Mouse (Mus musculus) embryonic facial prominence, embryonic 10.5 days (tissue): ENCODE results near the gene Slc6a19. TPM values are rescaled to one million over a fixed set of nuclear protein-coding genes. Genes with fewer than 3 reads are reported as not detected.
A peak's percentile ranks its signal among the peaks of the same experiment; 100 is the strongest.

Source experiments
- DNase-seq: peaks from one replicate; pipeline ENCODE4 v3.0.0-alpha.2; 2017; ENCODE audit warnings: low spot score
- H3K27ac ChIP-seq: fragments of 300-500 bp; sonication (generic); replicated peaks from 2 replicates; pipeline ENCODE4 v1.5.1; 2016; ENCODE audit warnings: mild to moderate bottlenecking
- H3K27me3 ChIP-seq: fragments of 300-500 bp; sonication (generic); replicated peaks from 2 replicates; pipeline ENCODE4 v1.6.1; 2016; ENCODE audit warnings: low read depth, mild to moderate bottlenecking; ENCODE audit not compliant: poor library complexity, severe bottlenecking
- H3K36me3 ChIP-seq: fragments of 300-500 bp; sonication (generic); replicated peaks from 2 replicates; pipeline ENCODE4 v1.6.1; 2016; ENCODE audit warnings: mild to moderate bottlenecking, moderate library complexity
- H3K4me1 ChIP-seq: fragments of 300-500 bp; sonication (generic); 2 replicates; pipeline ENCODE4 v1.6.1; 2016
- H3K4me3 ChIP-seq: fragments of 300-500 bp; sonication (generic); 2 replicates; pipeline ENCODE4 v1.5.1; 2016; ENCODE audit warnings: mild to moderate bottlenecking, moderate library complexity
- H3K9me3 ChIP-seq: fragments of 300-500 bp; sonication (generic); 2 replicates; pipeline ENCODE4 v1.6.1; 2016; ENCODE audit warnings: mild to moderate bottlenecking
- WGBS: fragments of 180-500 bp; shearing (Covaris S2); methylation state at CpG from one replicate; pipeline ENCODE4 v1.1.7; 2016; 5-methylcytosine and 5-hydroxymethylcytosine counted together
- polyA plus RNA-seq: library from polyadenylated mRNA; unstranded; fragments of >200 nt; fragmentation: Nextera tagmentation; extraction: Ambion mirVana; gene quantifications from 2 replicates; pipeline ENCODE4 v1.2.1, GENCODE M21; 2016

Gene Slc6a19
- polyA plus RNA-seq, 1 experiment from 2014 or later: 0.34 TPM

- Histone ChIP-seq H3K27ac (no peak overlapping the region), H3K9me3 (no peaks in the 10 kb centered on the region), H3K27me3 (no peaks in the 10 kb centered on the region), H3K4me3 (no peak overlapping the region), H3K4me1 (no peaks in the 10 kb centered on the region), H3K36me3 (no peaks in the 10 kb centered on the region)
- DNase-seq: no peak
- WGBS: 72% methylated on average over 1 of the region's 1 CpGs
Observed at GRCm38 (mm10) chr13:73684412-73684811, 20.3 kb downstream of the Slc6a19 start.

- Histone ChIP-seq H3K9me3 (no peaks in the 10 kb centered on the region), H3K36me3 (no peaks in the 10 kb centered on the region), H3K27ac (no peak overlapping the region), H3K4me1 (no peaks in the 10 kb centered on the region), H3K4me3 (no peak overlapping the region), H3K27me3 (no peaks in the 10 kb centered on the region)
- WGBS: 89% methylated on average over 11 of the region's 11 CpGs
- DNase-seq: no peak
Observed at GRCm38 (mm10) chr13:73683682-73684081, 21.0 kb downstream of the Slc6a19 start.

DNA sequence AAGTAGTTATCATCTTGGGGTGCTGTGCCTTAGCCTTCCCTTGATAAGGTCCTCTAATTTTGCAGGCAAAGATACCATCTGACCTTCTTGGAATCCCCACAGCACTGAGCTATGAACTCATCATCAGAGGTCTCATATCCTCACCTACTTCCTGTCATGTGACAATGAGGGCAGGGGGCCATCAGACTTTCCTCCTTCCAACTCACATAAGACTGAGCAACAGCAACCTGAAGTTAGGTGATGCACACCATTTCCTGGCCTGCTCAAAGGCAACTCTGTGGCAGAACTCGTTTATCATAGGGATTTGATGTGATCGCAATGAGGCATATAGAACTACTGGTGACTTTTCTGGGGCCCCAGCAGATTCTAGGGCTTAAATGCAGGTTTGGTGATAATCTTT is 22.4 kb downstream of the Slc6a19 start:
- no peaks in the 10 kb centered on the region for H3K9me3 ChIP-seq
- no peaks in the 10 kb centered on the region for H3K36me3 ChIP-seq
- no peaks in the 10 kb centered on the region for H3K4me1 ChIP-seq
- 77% methylated on average over 2 of the region's 2 CpGs for WGBS
- H3K27me3 ChIP-seq: no peaks in the 10 kb centered on the region
- no peak overlapping the region for H3K27ac ChIP-seq
- H3K4me3 ChIP-seq: no peak overlapping the region
- no peak for DNase-seq

DNA sequence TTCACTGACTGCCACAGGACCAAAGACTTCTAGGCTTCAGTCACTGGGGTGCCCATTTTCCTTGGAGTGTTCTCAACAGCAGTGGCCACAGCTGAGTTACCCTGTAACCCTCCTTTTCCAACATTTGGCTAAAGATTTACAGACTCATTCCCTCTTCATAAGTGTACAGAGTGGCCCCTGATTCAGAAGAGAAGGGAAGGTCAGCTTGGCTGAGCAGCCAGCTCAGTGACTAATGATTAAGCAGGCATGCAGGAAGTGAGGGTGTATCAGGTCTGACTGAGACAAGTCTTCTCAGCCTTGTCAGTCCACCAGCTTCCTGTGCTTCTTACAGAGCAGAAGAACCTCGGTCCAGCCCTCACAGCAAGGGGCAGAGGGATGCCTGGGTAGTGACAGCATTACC is 24.3 kb downstream of the Slc6a19 start:
- Histone ChIP-seq H3K4me3 (no peak overlapping the region), H3K27me3 (no peaks in the 10 kb centered on the region), H3K36me3 (no peaks in the 10 kb centered on the region), H3K9me3 (no peaks in the 10 kb centered on the region), H3K4me1 (no peaks in the 10 kb centered on the region), H3K27ac (no peak overlapping the region)
- no peak for DNase-seq
- 32% methylated on average over 1 of the region's 1 CpGs for WGBS

- no peaks in the 10 kb centered on the region for H3K36me3 ChIP-seq
- no peaks in the 10 kb centered on the region for H3K4me1 ChIP-seq
- DNase-seq: no peak
- no peak overlapping the region for H3K4me3 ChIP-seq
- H3K27ac ChIP-seq: no peak overlapping the region
- H3K27me3 ChIP-seq: no peaks in the 10 kb centered on the region
- WGBS: 54% methylated on average over 2 of the region's 2 CpGs
- no peaks in the 10 kb centered on the region for H3K9me3 ChIP-seq
Observed at GRCm38 (mm10) chr13:73679311-73679710, 25.4 kb downstream of the Slc6a19 start.

- H3K27ac ChIP-seq: no peak within 1 kb of the TSS
- 85% methylated on average over 3 of the region's 3 CpGs for WGBS
- H3K4me1 ChIP-seq: no peaks in the 10 kb centered on the region
- no peak within 1 kb of the TSS for H3K4me3 ChIP-seq
- no peaks in the 10 kb centered on the region for H3K27me3 ChIP-seq
- DNase-seq: no peak
- no peaks in the 10 kb centered on the region for H3K9me3 ChIP-seq
- H3K36me3 ChIP-seq: no peaks in the 10 kb centered on the region
Observed at GRCm38 (mm10) chr13:73677853-73678252, 26.8 kb downstream of the Slc6a19 start, which contains the start of gene Slc6a18. Gene Slc6a18 (minus strand): TSS chr13:73678023.

DNA sequence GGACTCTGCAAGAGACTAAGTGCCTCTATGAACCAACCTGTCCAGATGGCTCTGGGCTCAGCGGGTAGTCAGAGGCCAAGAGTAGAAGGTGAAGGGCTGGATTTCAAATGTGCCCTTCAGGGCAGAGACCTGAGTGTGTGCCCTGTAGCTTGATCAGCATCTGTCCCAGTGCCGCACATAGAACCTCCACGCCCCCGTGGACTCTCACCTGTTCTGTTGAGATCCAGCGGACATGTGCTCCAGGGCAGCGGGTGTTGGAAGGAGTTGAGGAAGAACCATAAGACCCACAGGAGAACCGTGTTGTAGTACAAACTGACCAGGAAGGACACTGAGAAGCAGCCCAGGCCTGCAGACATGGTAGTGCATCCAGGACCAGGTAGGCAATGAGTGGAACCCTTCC is 29.5 kb downstream of the Slc6a19 start:
- Histone ChIP-seq H3K27me3 (no peaks in the 10 kb centered on the region), H3K4me3 (no peak overlapping the region), H3K36me3 (no peaks in the 10 kb centered on the region), H3K27ac (no peak overlapping the region), H3K9me3 (no peaks in the 10 kb centered on the region), H3K4me1 (no peaks in the 10 kb centered on the region)
- no peak for DNase-seq
- WGBS: 92% methylated on average over 7 of the region's 7 CpGs

- Histone ChIP-seq H3K4me3 (no peak overlapping the region), H3K4me1 (no peaks in the 10 kb centered on the region), H3K27ac (no peak overlapping the region), H3K36me3 (no peaks in the 10 kb centered on the region), H3K27me3 (no peaks in the 10 kb centered on the region), H3K9me3 (no peaks in the 10 kb centered on the region)
- DNase-seq: no peak
- WGBS: 72% methylated on average over 2 of the region's 2 CpGs
Observed at GRCm38 (mm10) chr13:73660163-73660695, 44.4 kb downstream of the Slc6a19 start.

GRCm38 (mm10) chr13:73658953-73659352 is 45.7 kb downstream of the Slc6a19 start:
- whole genome bisulfite sequencing: 50% methylated on average over 2 of the region's 2 CpGs
- no peaks in the 10 kb centered on the region for H3K36me3 ChIP-seq
- H3K4me3 ChIP-seq: no peak overlapping the region
- H3K27me3 ChIP-seq: no peaks in the 10 kb centered on the region
- H3K4me1 ChIP-seq: no peaks in the 10 kb centered on the region
- no peak for DNase-seq
- no peaks in the 10 kb centered on the region for H3K9me3 ChIP-seq
- no peak overlapping the region for H3K27ac ChIP-seq

- Histone ChIP-seq H3K9me3 (no peaks in the 10 kb centered on the region), H3K4me1 (no peaks in the 10 kb centered on the region), H3K4me3 (no peak overlapping the region), H3K27ac (no peak overlapping the region), H3K36me3 (peaks cover 8% of the 10 kb centered on the region; the same call in 1 of the 2 replicates), H3K27me3 (no peaks in the 10 kb centered on the region)
- WGBS: 85% methylated on average over 3 of the region's 3 CpGs
- DNase-seq: no peak
Observed at GRCm38 (mm10) chr13:73654976-73655375, 49.7 kb downstream of the Slc6a19 start.

- peaks cover 26% of the 10 kb centered on the region for H3K36me3 ChIP-seq
- H3K27ac ChIP-seq: no peak overlapping the region
- no peak overlapping the region for H3K4me3 ChIP-seq
- WGBS: 82% methylated on average over 3 of the region's 3 CpGs
- no peaks in the 10 kb centered on the region for H3K9me3 ChIP-seq
- DNase-seq: no peak
- H3K27me3 ChIP-seq: no peaks in the 10 kb centered on the region
- no peaks in the 10 kb centered on the region for H3K4me1 ChIP-seq
Observed at GRCm38 (mm10) chr13:73653266-73653665, 51.4 kb downstream of the Slc6a19 start.

GRCm38 (mm10) chr13:73646397-73647087 is 58.1 kb downstream of the Slc6a19 start:
- Histone ChIP-seq H3K4me3 (no peak overlapping the region), H3K36me3 (peaks cover 57% of the 10 kb centered on the region), H3K9me3 (no peaks in the 10 kb centered on the region), H3K27me3 (no peaks in the 10 kb centered on the region), H3K27ac (no peak overlapping the region), H3K4me1 (no peaks in the 10 kb centered on the region)
- peak; percentile 56 for DNase-seq
- WGBS: 37% methylated on average over 6 of the region's 6 CpGs

GRCm38 (mm10) chr13:73641296-73641695 is 63.4 kb downstream of the Slc6a19 start:
- no peak overlapping the region for H3K27ac ChIP-seq
- peaks cover 25% of the 10 kb centered on the region for H3K36me3 ChIP-seq
- DNase-seq: no peak
- H3K27me3 ChIP-seq: no peaks in the 10 kb centered on the region
- no peaks in the 10 kb centered on the region for H3K9me3 ChIP-seq
- 93% methylated on average over 4 of the region's 4 CpGs for WGBS
- H3K4me3 ChIP-seq: no peak overlapping the region
- H3K4me1 ChIP-seq: no peaks in the 10 kb centered on the region
